Mouse (Mus musculus) midbrain, embryonic 14.5 days (tissue): ENCODE measurements around the gene Birc5. TPM values are rescaled to one million over a fixed set of nuclear protein-coding genes. Genes with fewer than 3 reads are reported as not detected.
A peak's percentile ranks its signal among the peaks of the same experiment; 100 is the strongest.

Experiments
- ATAC-seq: fragments of 200-750 bp; cut with Nextera tagmentation; 2 replicates; pipeline ENCODE4 v1.8.0; 2017; ENCODE audit warnings: moderate number of reproducible peaks, moderate library complexity; ENCODE audit not compliant: low FRiP score, low TSS enrichment
- DNase-seq: peaks from one replicate; pipeline ENCODE4 v3.0.0-alpha.2; 2015
- H3K27ac ChIP-seq: fragments of 300-500 bp; sonication (generic); replicated peaks from 2 replicates; pipeline ENCODE4 v1.5.1; 2014; ENCODE audit warnings: mild to moderate bottlenecking, low read depth, low read length, moderate library complexity
- H3K27me3 ChIP-seq: fragments of 300-500 bp; sonication (generic); 2 replicates; pipeline ENCODE4 v1.6.1; 2014; ENCODE audit warnings: low read length, control low read depth, mixed read lengths; ENCODE audit not compliant: control insufficient read depth, insufficient read depth
- H3K36me3 ChIP-seq: fragments of 300-500 bp; sonication (generic); 2 replicates; pipeline ENCODE4 v1.6.1; 2014; ENCODE audit warnings: low read length, control low read depth; ENCODE audit not compliant: control insufficient read depth, insufficient read depth
- H3K4me1 ChIP-seq: fragments of 300-500 bp; sonication (generic); 2 replicates; pipeline ENCODE4 v1.6.1; 2014; ENCODE audit warnings: mild to moderate bottlenecking, antibody characterized with exemption, low read length, control low read depth; ENCODE audit not compliant: control insufficient read depth, insufficient read depth
- H3K4me2 ChIP-seq: fragments of 300-500 bp; sonication (generic); 2 replicates; pipeline ENCODE4 v1.6.1; 2014; ENCODE audit warnings: mild to moderate bottlenecking, low read length, moderate library complexity
- H3K4me3 ChIP-seq: fragments of 300-500 bp; sonication (generic); replicated peaks from 2 replicates; pipeline ENCODE4 v1.5.1; 2014; ENCODE audit warnings: low read depth, low read length
- H3K9ac ChIP-seq: fragments of 300-500 bp; sonication (generic); replicated peaks from 2 replicates; pipeline ENCODE4 v1.6.1; 2014; ENCODE audit warnings: mild to moderate bottlenecking, low read length, moderate library complexity
- H3K9me3 ChIP-seq: fragments of 300-500 bp; sonication (generic); 2 replicates; pipeline ENCODE4 v1.6.1; 2016; ENCODE audit warnings: low read length, control low read depth, mixed read lengths; ENCODE audit not compliant: control insufficient read depth
- WGBS: fragments of 180-500 bp; shearing (Covaris S2); extraction: QIAGEN DNeasy Blood & Tissue Kit; methylation state at CpG from one replicate; pipeline ENCODE4 v1.1.7; 2014; 5-methylcytosine and 5-hydroxymethylcytosine counted together
- polyA plus RNA-seq: library from polyadenylated mRNA; unstranded; fragments of >200 nt; fragmentation: Nextera tagmentation; extraction: Ambion mirVana; gene quantifications from 2 replicates; pipeline ENCODE4 v1.2.1, GENCODE M21; 2014

Birc5 gene
- polyA plus RNA-seq, 1 experiment from 2014 or later, result 50.1 TPM

DNA sequence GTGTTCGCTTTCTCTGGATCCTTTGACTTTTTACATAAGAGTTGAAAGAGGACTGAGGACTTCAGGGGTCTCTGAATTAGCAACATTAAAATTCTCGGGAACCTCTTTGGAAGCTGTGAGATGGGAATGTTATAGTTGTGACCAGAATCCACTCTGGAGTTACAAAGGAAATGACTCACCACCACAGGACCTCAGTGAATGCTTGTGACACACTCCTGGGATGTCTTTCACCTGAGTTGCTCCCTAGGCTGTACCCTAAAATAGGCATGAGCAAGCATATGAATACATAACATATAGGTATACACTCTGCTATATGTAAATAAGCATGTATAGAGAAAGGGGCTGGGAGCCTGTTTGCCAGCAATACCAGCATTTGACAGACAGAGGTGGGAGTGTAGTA is 5.6 kb upstream of the Birc5 start:
- Histone ChIP-seq H3K36me3 (no peaks in the 10 kb centered on the region), H3K27ac (no peak overlapping the region), H3K4me2 (no peak overlapping the region), H3K9ac (no peak overlapping the region), H3K9me3 (no peaks in the 10 kb centered on the region), H3K27me3 (no peaks in the 10 kb centered on the region), H3K4me1 (peaks cover 7% of the 10 kb centered on the region; the same call in 1 of the 2 replicates), H3K4me3 (no peak overlapping the region)
- no peak for DNase-seq
- no peak for ATAC-seq
- 90% methylated on average over 2 of the region's 2 CpGs for WGBS

DNA sequence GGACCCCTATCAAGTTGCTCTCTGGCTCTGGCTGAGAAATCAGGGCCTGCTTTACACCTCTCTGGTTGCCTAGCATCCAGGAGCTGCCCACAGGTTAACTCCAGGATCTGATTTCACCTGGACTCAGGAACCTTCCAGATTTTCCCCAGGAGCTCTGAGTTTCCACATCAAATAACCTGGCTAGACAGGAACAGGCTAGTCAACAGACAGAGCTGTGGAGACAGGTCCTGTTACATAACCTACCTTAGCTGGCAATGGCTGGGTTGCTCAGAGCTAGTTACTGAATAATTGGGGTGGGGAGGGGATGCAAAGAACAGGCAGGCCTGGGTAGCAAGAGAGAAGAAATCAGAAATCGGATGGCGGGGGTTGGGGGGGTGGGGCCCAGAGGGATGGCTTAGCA is 4.1 kb upstream of the Birc5 start:
- Histone ChIP-seq H3K4me2 (no peak overlapping the region), H3K27me3 (no peaks in the 10 kb centered on the region), H3K36me3 (no peaks in the 10 kb centered on the region), H3K9ac (no peak overlapping the region), H3K9me3 (no peaks in the 10 kb centered on the region), H3K27ac (no peak overlapping the region), H3K4me1 (peaks cover 13% of the 10 kb centered on the region), H3K4me3 (no peak overlapping the region)
- DNase-seq, result no peak
- WGBS, result 69% methylated on average over 2 of the region's 2 CpGs
- ATAC-seq, result no peak

- ATAC-seq (no peak), DNase-seq (no peak)
- Histone ChIP-seq H3K9me3 (no peaks in the 10 kb centered on the region), H3K27me3 (no peaks in the 10 kb centered on the region), H3K36me3 (no peaks in the 10 kb centered on the region), H3K27ac (no peak overlapping the region), H3K4me2 (no peak overlapping the region), H3K4me3 (no peak overlapping the region), H3K4me1 (peaks cover 13% of the 10 kb centered on the region), H3K9ac (no peak overlapping the region)
- 83% methylated on average over 2 of the region's 2 CpGs for WGBS
Measured at GRCm38 (mm10) chr11:117845651-117846050, 3.4 kb upstream of the Birc5 start.

DNA sequence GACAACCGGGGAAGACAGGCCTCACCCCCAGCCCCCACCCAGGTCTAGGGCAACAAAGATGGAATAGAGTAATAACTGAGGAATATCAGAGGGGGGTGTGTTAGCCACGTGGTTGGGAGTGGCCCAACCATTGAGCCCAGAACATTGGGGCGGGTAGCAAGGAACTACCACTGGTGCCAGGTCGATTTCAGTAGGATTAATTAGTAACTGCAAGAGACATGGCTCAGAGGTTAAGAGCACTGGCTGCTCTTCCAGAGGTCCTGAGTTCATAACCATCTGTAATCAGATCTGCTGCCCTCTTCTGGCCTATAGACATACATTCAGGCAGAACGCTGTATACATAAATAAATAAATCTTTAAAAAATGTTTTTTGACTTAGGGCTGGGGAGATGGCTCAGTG is 2.4 kb upstream of the Birc5 start:
- H3K27me3 ChIP-seq, result no peaks in the 10 kb centered on the region
- no peak for ATAC-seq
- H3K9ac ChIP-seq, result no peak overlapping the region
- H3K27ac ChIP-seq, result no peak overlapping the region
- H3K4me1 ChIP-seq, result peaks cover 13% of the 10 kb centered on the region
- peak; percentile 48 for DNase-seq
- WGBS, result 58% methylated on average over 5 of the region's 5 CpGs
- H3K4me2 ChIP-seq, result no peak overlapping the region
- H3K9me3 ChIP-seq, result no peaks in the 10 kb centered on the region
- H3K4me3 ChIP-seq, result no peak overlapping the region
- no peaks in the 10 kb centered on the region for H3K36me3 ChIP-seq

- Histone ChIP-seq H3K9ac (peak overlapping the region; percentile 82; the same call in 1 of the 2 replicates), H3K4me2 (peak overlapping the region; percentile 89), H3K27ac (peak overlapping the region; percentile 97; the same call in 1 of the 2 replicates), H3K9me3 (no peaks in the 10 kb centered on the region), H3K4me3 (no peak overlapping the region), H3K36me3 (no peaks in the 10 kb centered on the region), H3K27me3 (no peaks in the 10 kb centered on the region), H3K4me1 (peaks cover 13% of the 10 kb centered on the region)
- DNase-seq (no peak), ATAC-seq (no peak)
- WGBS, result 84% methylated on average over 7 of the region's 7 CpGs
Measured at GRCm38 (mm10) chr11:117847593-117848215, 1.3 kb upstream of the Birc5 start.

- peak overlapping the region; percentile 62 for H3K4me3 ChIP-seq
- peak overlapping the region; percentile 97 for H3K27ac ChIP-seq
- peaks cover 13% of the 10 kb centered on the region for H3K4me1 ChIP-seq
- peak; percentile 85 for ATAC-seq
- H3K36me3 ChIP-seq, result no peaks in the 10 kb centered on the region
- no peaks in the 10 kb centered on the region for H3K9me3 ChIP-seq
- DNase-seq, result no peak
- peak overlapping the region; percentile 89 for H3K4me2 ChIP-seq
- H3K27me3 ChIP-seq, result no peaks in the 10 kb centered on the region
- peak overlapping the region; percentile 82 for H3K9ac ChIP-seq
- WGBS, result 12% methylated on average over 19 of the region's 19 CpGs
Measured at GRCm38 (mm10) chr11:117848271-117848984, 623 bp upstream of the Birc5 start.

DNA sequence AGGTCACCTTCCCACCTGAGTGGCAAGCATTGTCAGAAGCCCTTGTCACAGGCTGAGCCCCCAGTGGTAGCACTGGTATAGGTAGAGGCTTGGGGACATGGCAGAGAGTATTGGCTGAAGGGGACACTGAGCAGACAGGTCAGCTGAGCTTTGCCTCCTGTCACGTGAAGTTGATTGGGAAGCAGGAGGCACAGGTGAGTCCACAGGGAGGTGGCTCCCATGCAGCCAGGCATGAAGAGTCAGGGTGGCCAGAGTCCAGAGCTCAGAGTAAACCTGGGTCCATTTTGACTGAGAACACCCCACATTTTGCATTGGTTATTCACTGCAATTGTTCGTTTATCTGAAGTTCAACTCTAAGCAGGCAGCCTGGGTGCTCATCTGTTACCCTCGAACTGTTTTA is 3.8 kb downstream of the Birc5 start:
- no peaks in the 10 kb centered on the region for H3K27me3 ChIP-seq
- no peak overlapping the region for H3K4me3 ChIP-seq
- H3K4me2 ChIP-seq, result no peak overlapping the region
- H3K36me3 ChIP-seq, result 0 out of 2 replicates have a peak, but pooled peaks cover 3% of the 10 kb centered on the region
- H3K27ac ChIP-seq, result no peak overlapping the region
- no peak for DNase-seq
- ATAC-seq, result no peak
- H3K4me1 ChIP-seq, result peaks cover 12% of the 10 kb centered on the region
- H3K9me3 ChIP-seq, result no peaks in the 10 kb centered on the region
- no peak overlapping the region for H3K9ac ChIP-seq
- 94% methylated on average over 3 of the region's 3 CpGs for WGBS

- ATAC-seq (no peak), DNase-seq (no peak)
- WGBS, result 96% methylated on average over 9 of the region's 9 CpGs
- no peaks in the 10 kb centered on the region for H3K27me3 ChIP-seq
- no peak overlapping the region for H3K9ac ChIP-seq
- no peaks in the 10 kb centered on the region for H3K9me3 ChIP-seq
- H3K4me1 ChIP-seq, result peaks cover 5% of the 10 kb centered on the region
- H3K27ac ChIP-seq, result no peak overlapping the region
- no peak overlapping the region for H3K4me2 ChIP-seq
- H3K4me3 ChIP-seq, result no peak overlapping the region
- 0 out of 2 replicates have a peak, but pooled peaks cover 3% of the 10 kb centered on the region for H3K36me3 ChIP-seq
Measured at GRCm38 (mm10) chr11:117854241-117854640, 5.2 kb downstream of the Birc5 start.

- Histone ChIP-seq H3K9me3 (no peaks in the 10 kb centered on the region), H3K4me3 (no peak overlapping the region), H3K4me2 (no peak overlapping the region), H3K27me3 (0 out of 2 replicates have a peak, but pooled peaks cover 5% of the 10 kb centered on the region), H3K4me1 (no peaks in the 10 kb centered on the region), H3K9ac (no peak overlapping the region), H3K36me3 (0 out of 2 replicates have a peak, but pooled peaks cover 3% of the 10 kb centered on the region), H3K27ac (no peak overlapping the region)
- DNase-seq, result no peak
- 97% methylated on average over 5 of the region's 5 CpGs for WGBS
- no peak for ATAC-seq
Measured at GRCm38 (mm10) chr11:117855360-117855759, 6.3 kb downstream of the Birc5 start.
